Mouse (Mus musculus): ENCODE data around the gene Pcsk7. TPM values are rescaled to one million over a fixed set of nuclear protein-coding genes. Genes with fewer than 3 reads are reported as not detected.

Gene Pcsk7
- polyA plus RNA-seq, 2 experiments = 5.0 to 7.3 TPM

- DNase-seq (ENCODE audit: low read depth in 3 of 3, low spot score in 3 of 3) (no peak), ATAC-seq (ENCODE audit: insufficient read depth) (no peak)
- H3K27me3 ChIP-seq (ENCODE audit: control insufficient read depth, insufficient read depth, low read length) = no peaks in the 10 kb centered on the region
- 70% methylated on average over 3 of the region's 3 CpGs for WGBS (ENCODE audit: insufficient replicate concordance)
- peaks cover 23% of the 10 kb centered on the region for H3K36me3 ChIP-seq (replicated peaks; ENCODE audit: control insufficient read depth, insufficient read depth, low read depth)
- peaks cover 5 to 7% of the 10 kb centered on the region in 2 experiments for H3K4me1 ChIP-seq (replicated peaks; ENCODE audit: control insufficient read depth in 2 of 2, insufficient read depth in 2 of 2, low read length in 1 of 2)
- H3K9me3 ChIP-seq (ENCODE audit: control insufficient read depth, low read length) = no peaks in the 10 kb centered on the region
- TF ChIP-seq CTCF (IDR thresholded peaks at IDR 0.05; ENCODE audit: low read depth) = no peak
- no peak for TF ChIP-seq EP300 (IDR thresholded peaks at IDR 0.05; ENCODE audit: low read depth)
- H3K27ac ChIP-seq = no peak overlapping the region
- H3K9ac ChIP-seq (replicated peaks) = no peak overlapping the region
- no peak overlapping the region for H3K4me2 ChIP-seq (ENCODE audit: low read depth)
- no peak overlapping the region for H3K4me3 ChIP-seq (ENCODE audit: insufficient read depth in 1 of 2, low read depth in 2 of 2, low read length in 2 of 2)
These were observed 4.7 kb downstream of the Pcsk7 start for GRCm38 (mm10) chr9:45910995-45911394.

GRCm38 (mm10) chr9:45911673-45912072 lies 5.4 kb downstream of the Pcsk7 start:
- ATAC-seq (ENCODE audit: insufficient read depth) = no peak
- Histone ChIP-seq H3K9ac (replicated peaks) (no peak overlapping the region), H3K36me3 (replicated peaks; ENCODE audit: control insufficient read depth, insufficient read depth, low read depth) (peaks cover 23% of the 10 kb centered on the region), H3K4me2 (ENCODE audit: low read depth) (no peak overlapping the region), H3K9me3 (ENCODE audit: control insufficient read depth, low read length) (no peaks in the 10 kb centered on the region), H3K4me1 (replicated peaks; ENCODE audit: control insufficient read depth in 2 of 2, insufficient read depth in 2 of 2, low read length in 1 of 2) (peaks cover 5 to 7% of the 10 kb centered on the region in 2 experiments), H3K27ac (no peak overlapping the region), H3K27me3 (ENCODE audit: control insufficient read depth, insufficient read depth, low read length) (no peaks in the 10 kb centered on the region), H3K4me3 (ENCODE audit: insufficient read depth in 1 of 2, low read depth in 2 of 2, low read length in 2 of 2) (no peak overlapping the region)
- TF ChIP-seq CTCF (IDR thresholded peaks at IDR 0.05; ENCODE audit: low read depth) = peak; percentile 80
- no peak for TF ChIP-seq EP300 (IDR thresholded peaks at IDR 0.05; ENCODE audit: low read depth)
- 48% methylated on average over 1 of the region's 1 CpGs for WGBS (ENCODE audit: insufficient replicate concordance)
- no peak for DNase-seq (ENCODE audit: low read depth in 3 of 3, low spot score in 3 of 3)

GRCm38 (mm10) chr9:45915659-45916058 lies 9.4 kb downstream of the Pcsk7 start:
- H3K36me3 ChIP-seq (replicated peaks; ENCODE audit: control insufficient read depth, insufficient read depth, low read depth) = peaks cover 33% of the 10 kb centered on the region
- H3K4me1 ChIP-seq (replicated peaks; ENCODE audit: control insufficient read depth in 2 of 2, insufficient read depth in 2 of 2, low read length in 1 of 2) = no peaks in the 10 kb centered on the region
- no peak overlapping the region for H3K27ac ChIP-seq
- no peak overlapping the region for H3K9ac ChIP-seq (replicated peaks)
- ATAC-seq (ENCODE audit: insufficient read depth) (no peak), DNase-seq (ENCODE audit: low read depth in 3 of 3, low spot score in 3 of 3) (no peak)
- no peak overlapping the region for H3K4me2 ChIP-seq (ENCODE audit: low read depth)
- TF ChIP-seq CTCF (IDR thresholded peaks at IDR 0.05; ENCODE audit: low read depth) (no peak), EP300 (IDR thresholded peaks at IDR 0.05; ENCODE audit: low read depth) (no peak)
- no peaks in the 10 kb centered on the region for H3K27me3 ChIP-seq (ENCODE audit: control insufficient read depth, insufficient read depth, low read length)
- no peaks in the 10 kb centered on the region for H3K9me3 ChIP-seq (ENCODE audit: control insufficient read depth, low read length)
- H3K4me3 ChIP-seq (ENCODE audit: insufficient read depth in 1 of 2, low read depth in 2 of 2, low read length in 2 of 2) = no peak overlapping the region
- 64% methylated on average over 2 of the region's 2 CpGs for WGBS (ENCODE audit: insufficient replicate concordance)

- TF ChIP-seq EP300 (IDR thresholded peaks at IDR 0.05; ENCODE audit: low read depth) (no peak), CTCF (IDR thresholded peaks at IDR 0.05; ENCODE audit: low read depth) (no peak)
- Histone ChIP-seq H3K4me2 (ENCODE audit: low read depth) (no peak overlapping the region), H3K36me3 (replicated peaks; ENCODE audit: control insufficient read depth, insufficient read depth, low read depth) (peaks cover 25% of the 10 kb centered on the region), H3K27me3 (ENCODE audit: control insufficient read depth, insufficient read depth, low read length) (no peaks in the 10 kb centered on the region), H3K9ac (replicated peaks) (no peak overlapping the region), H3K27ac (no peak overlapping the region), H3K9me3 (ENCODE audit: control insufficient read depth, low read length) (no peaks in the 10 kb centered on the region), H3K4me1 (replicated peaks; ENCODE audit: control insufficient read depth in 2 of 2, insufficient read depth in 2 of 2, low read length in 1 of 2) (no peaks in the 10 kb centered on the region), H3K4me3 (ENCODE audit: insufficient read depth in 1 of 2, low read depth in 2 of 2, low read length in 2 of 2) (no peak overlapping the region)
- ATAC-seq (ENCODE audit: insufficient read depth) = no peak
- WGBS (ENCODE audit: insufficient replicate concordance) = 69% methylated on average over 5 of the region's 5 CpGs
- DNase-seq (ENCODE audit: low read depth in 3 of 3, low spot score in 3 of 3) = no peak
These were observed 11.0 kb downstream of the Pcsk7 start for GRCm38 (mm10) chr9:45917041-45917934.

- H3K36me3 ChIP-seq (replicated peaks; ENCODE audit: control insufficient read depth, insufficient read depth, low read depth) = peaks cover 18% of the 10 kb centered on the region
- ATAC-seq (ENCODE audit: insufficient read depth) (no peak), DNase-seq (ENCODE audit: low read depth in 3 of 3, low spot score in 3 of 3) (no peak)
- H3K9ac ChIP-seq (replicated peaks) = no peak overlapping the region
- no peak overlapping the region for H3K27ac ChIP-seq
- no peak overlapping the region for H3K4me2 ChIP-seq (ENCODE audit: low read depth)
- no peaks in the 10 kb centered on the region for H3K9me3 ChIP-seq (ENCODE audit: control insufficient read depth, low read length)
- H3K27me3 ChIP-seq (ENCODE audit: control insufficient read depth, insufficient read depth, low read length) = no peaks in the 10 kb centered on the region
- H3K4me1 ChIP-seq (replicated peaks; ENCODE audit: control insufficient read depth in 2 of 2, insufficient read depth in 2 of 2, low read length in 1 of 2) = no peaks in the 10 kb centered on the region
- TF ChIP-seq EP300 (IDR thresholded peaks at IDR 0.05; ENCODE audit: low read depth) (no peak), CTCF (IDR thresholded peaks at IDR 0.05; ENCODE audit: low read depth) (no peak)
- H3K4me3 ChIP-seq (ENCODE audit: insufficient read depth in 1 of 2, low read depth in 2 of 2, low read length in 2 of 2) = no peak overlapping the region
- WGBS (ENCODE audit: insufficient replicate concordance) = 73% methylated on average over 1 of the region's 1 CpGs
These were observed 13.6 kb downstream of the Pcsk7 start for GRCm38 (mm10) chr9:45919895-45920294.
